Mouse (Mus musculus): Measurements from ENCODE around the gene Pnrc2.
A peak's percentile ranks its signal among the peaks of the same experiment; 100 is the strongest.

The Pnrc2 gene

DNA sequence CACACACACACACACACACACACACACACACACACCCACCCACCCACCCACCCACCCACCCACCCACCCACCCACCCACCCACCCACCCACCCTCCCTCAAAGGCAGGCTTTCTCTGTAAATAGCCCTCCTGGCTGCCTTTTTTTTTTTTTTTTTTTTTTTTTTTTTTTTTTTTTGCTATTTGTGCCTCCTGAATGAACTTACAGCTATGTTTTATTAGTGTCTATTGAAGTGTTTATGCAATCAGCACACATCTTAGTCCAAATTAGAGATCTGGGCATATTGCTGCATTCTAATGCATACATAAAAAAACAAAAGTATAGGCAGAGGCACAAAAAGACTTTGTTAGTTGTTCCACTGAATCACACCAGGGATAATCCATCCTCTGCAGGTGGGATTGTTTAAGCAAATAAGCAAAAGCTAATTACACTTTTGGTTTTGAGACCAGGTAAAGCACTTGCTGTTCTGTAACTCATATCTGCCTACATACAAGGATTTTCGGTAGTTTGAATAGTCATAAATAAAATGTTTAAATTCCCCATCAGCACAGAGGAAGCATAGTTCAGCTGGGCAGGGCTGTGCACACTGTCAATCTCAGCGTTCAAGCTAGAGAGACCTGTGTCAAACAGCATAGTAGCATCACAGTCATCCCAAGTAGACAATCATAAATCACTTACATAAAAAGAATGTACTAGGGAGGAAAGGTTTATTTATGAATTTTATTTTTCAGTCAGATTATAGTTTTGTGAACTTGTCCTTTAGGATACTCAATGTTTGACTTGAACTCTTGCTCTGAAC, 3.2 kb downstream of the Pnrc2 start:
- no peak for DNase-seq (ENCODE audit: low read depth, low spot score)

DNA sequence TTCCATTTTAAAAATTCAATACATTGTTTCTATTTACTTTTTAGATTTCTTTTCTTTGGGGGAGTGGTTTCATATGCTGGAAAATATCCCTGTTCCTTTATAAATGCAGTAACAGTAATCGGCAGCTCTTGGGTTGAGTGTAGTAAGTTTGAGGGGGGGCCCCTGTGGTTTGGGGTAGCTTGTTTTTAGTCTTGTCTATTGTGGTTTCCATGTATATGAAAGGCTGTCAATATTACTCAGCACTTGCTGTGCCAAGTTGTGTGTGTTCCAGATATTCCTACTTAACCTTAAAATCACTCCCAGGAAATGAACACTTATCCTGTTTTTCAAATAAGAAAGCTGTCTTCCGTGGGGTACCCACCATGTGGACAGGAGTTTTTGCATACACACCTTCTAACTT, 4.7 kb downstream of the Pnrc2 start:
- no peak for DNase-seq (ENCODE audit: low read depth, low spot score)

DNA sequence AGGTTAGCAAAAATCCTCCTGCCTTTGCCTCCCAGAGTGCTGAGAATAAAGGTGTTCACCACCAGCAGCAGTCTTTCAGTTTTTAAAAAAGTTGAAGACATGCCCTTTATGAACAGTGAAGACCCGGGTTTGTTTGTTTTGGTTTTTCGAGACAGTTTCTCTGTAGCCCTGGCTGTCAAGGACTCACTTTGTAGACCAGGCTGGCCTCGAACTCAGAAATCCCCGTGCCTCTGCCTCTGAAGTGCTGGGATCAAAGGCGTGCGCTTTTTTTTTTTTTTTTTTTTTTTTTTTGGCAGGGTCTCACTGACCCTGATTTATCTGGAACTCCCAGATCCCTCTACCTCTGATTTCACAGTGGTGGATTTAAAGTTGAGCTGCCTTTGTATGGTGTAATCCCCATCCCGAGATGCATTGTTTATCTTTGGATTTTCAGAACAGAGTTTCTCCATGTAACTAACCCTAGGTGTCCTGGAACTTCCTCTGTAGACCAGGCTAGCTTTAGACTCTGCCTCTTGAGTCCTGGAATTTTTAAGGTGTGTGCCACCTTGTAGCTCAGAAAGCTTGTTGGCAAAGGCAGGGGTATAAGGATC, 16.0 kb downstream of the Pnrc2 start:
- no peak for DNase-seq (ENCODE audit: low read depth, low spot score)

DNA sequence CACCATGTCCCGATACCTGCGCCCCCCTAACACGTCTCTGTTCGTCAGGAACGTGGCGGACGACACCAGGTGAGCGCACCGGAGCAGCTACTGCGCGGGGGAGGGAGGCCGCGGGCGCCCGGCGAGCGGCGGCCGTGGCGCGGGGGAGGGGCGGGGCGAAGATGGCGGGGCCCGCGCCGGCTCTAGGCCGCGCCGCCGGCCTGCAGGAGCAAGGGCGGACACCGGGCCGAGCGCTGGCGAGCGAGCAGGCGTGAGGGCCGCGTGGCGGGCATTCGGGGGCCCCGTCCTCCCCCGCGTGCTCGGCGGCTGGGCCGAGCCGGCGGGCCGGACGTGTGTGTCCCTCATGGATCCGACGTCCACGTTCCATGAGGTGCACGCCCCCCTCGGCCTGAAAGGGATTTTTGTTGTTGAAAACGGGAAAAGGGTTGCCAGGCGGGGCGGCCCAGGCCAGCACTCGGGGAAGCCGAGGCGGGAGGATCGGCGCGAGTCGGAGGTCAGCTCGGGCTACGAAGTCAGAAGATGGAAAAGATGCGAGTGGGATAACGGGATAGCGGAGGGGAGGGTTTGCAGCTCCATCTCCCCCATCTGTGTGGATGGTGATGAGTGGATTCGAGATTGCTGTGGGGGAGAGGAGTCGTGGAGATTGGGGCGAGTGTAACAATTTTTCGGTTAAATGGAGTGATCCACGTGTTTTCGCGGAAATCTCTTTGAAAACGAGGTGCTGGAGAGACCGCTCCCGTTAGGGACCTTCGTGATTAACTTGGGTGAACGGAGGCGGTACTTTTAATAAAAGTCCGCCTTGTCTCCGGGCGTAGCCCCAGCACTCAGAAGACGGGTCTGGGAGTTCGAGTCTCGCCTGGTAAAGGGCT, 17.2 kb downstream of the Pnrc2 start:
- peak; percentile 65 for DNase-seq (ENCODE audit: low read depth, low spot score)

DNA sequence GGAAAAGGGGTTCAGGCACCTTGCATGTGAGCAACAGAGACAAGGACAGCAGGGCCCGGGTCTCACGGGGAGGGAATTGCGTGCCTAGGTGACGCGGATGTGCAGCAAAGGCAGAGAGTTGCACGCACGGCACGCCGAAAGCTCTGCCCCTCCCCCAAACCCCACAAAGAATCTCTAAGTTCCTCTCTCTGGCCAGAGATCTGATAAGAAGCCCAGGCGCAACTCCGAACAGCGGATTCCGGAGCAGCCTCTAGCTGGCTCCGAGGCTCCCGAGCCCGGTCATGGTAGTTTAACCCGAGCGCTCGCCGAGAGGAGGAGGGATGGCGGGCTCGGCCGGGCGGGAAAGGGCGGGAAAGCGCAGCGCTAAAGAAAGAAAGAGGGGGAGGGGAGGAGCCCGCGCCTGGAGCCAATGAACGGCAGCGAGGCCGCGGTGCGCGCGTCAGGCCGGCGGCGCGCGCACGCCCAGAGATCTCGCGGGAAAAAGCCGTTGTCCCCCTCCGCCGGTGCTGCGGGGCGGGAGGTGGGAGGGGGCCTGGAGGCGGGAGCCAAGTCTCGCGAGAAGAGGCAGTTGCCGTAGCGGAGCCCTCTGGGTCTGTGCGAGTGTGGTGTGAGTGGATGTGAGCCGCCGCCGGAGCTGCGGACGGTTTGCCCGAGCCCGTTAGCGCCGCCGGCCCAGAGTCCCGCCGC, 18.0 kb downstream of the Pnrc2 start, which contains the start of gene Srsf10:
Gene Srsf10 (plus strand): TSS at position 212 of the 687 bp plus-strand sequence.
- DNase-seq (ENCODE audit: low read depth, low spot score) = peak; percentile 99

DNA sequence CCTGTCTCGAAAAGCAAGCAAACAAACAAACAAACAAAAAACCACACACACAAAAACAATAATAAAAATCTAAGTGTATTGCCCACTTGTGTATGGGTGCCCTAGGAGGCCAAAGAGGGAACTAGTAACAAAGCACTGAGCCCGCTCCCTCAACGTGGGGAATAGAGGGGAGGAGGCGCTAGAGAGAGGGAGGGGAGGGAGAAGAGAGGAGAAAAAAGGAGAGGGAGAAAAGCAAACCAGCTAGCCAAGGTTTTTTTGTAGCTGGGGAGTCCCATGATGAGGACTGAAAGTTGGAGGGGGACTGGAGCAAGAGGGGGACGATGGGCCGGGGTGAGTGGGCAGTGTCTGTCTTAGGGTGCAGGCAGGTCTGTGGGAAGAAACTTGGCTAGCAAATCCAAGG, 18.6 kb downstream of the Pnrc2 start:
- DNase-seq (ENCODE audit: low read depth, low spot score) = peak; percentile 60

DNA sequence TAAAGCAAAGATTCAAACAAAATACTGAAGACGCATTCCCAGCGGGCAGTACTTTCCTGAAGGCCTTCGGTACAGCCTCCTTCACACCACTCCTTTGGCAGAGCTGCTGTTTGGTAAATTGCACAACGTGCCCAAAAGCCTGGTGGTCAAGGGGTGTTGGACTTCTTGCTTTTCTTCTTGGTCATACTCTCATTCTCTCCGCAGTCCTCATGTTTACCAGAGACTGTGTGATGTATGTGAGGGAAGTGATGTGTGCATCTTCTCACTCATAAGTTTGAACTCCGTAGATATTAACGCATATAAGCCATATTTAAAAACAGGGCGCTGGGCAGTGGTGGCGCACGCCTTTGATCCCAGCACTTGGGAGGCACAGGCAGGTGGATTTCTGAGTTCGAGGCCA, 19.0 kb downstream of the Pnrc2 start:
- no peak for DNase-seq (ENCODE audit: low read depth, low spot score)

DNA sequence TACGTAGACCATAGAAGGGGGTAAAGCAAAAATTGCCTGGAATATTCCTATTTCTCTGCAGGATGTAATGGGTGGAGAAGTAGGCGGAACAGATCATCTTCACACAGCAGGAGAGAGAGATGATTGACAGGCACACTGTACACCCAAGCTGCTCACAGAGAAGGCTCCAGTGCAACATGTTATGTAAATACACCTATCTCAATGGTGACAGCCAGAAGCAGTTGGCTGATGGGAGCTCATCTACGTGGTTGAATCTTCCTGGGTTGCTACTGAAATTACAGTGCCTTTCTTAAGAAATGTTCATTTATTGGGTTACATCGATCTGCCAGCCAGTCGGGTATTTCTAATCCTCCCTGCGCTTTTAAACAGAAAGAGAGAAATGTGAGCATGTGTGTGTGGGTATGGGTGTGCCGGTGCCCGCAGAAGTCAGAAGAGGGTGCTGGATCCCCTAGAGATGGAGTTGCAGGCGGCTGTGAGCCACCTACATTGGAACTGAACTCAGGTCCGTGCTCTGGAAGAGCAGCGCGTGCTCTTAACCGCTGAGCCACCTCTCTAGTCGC, 19.6 kb downstream of the Pnrc2 start:
- DNase-seq (ENCODE audit: low read depth, low spot score) = no peak

DNA sequence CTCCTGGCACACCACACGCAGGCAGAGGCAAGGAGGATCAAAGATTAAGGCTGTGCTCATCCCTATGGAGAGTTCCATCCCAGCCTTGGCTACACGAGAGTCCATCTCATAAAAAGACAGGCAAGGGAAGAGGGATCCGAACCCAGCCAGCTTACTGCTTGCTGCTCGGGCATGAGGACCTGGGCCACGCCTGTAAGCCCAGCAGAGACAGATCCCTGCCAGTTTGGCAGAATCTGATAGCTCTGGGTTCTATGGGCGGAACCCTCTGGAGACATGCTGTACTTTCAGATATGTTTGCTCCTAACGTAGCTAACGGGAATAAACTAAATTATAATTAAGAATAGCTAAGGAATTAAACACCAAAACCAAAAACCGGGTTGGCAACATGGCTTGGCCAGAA, 21.7 kb downstream of the Pnrc2 start:
- DNase-seq (ENCODE audit: low read depth, low spot score) = no peak

DNA sequence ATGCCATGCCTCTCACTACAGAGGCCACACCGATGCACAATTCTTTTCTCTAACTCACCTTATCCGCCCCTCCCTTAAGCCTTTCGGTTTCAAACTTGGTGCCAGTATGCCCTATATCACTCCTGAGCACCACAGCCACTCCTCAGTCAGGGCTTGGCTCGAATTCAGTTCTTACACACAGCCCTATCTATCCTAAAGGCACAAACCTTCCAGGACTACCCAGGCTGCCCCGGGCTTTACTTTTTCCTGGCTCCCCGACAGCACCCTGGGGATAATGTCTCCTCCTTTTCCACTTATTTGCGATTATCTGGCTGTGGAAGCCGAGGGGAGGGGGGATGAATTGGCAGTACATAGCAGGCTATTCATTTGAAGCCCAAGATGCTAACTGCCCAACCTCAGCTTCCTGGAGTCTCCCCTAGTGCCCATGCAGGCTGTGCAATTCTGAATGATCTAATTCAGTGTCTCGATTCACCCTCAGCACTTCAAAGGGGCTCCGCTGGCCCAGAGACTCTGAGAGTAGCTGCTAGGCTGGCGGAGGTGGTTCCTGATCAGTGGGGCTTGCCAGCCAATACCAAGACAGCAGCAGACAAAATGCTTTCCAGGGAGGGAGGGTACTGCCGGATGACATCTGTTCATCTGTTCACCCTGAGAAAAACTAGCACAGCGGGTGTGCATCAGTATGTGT, 23.1 kb downstream of the Pnrc2 start:
- no peak for DNase-seq (ENCODE audit: low read depth, low spot score)

DNA sequence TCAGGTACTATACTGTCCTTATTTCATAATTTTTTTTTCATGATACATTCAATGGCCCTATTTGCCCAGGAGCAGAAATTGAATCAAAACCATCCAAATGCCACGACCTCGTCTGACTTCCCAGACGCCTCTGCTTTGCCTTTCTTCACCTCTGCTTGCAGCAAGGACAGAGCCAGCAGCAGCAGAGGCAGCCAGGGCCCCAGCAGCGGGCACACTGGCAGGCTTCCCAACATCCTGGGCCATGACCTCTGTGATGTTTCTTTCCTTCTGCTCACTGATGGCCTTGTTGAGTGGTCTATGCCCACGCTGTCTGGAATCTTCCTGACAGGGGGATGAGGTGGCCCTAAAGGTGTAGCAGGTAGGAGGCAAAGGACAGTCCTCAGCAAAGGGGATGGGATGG, 26.1 kb downstream of the Pnrc2 start:
- DNase-seq (ENCODE audit: low read depth, low spot score) = no peak

DNA sequence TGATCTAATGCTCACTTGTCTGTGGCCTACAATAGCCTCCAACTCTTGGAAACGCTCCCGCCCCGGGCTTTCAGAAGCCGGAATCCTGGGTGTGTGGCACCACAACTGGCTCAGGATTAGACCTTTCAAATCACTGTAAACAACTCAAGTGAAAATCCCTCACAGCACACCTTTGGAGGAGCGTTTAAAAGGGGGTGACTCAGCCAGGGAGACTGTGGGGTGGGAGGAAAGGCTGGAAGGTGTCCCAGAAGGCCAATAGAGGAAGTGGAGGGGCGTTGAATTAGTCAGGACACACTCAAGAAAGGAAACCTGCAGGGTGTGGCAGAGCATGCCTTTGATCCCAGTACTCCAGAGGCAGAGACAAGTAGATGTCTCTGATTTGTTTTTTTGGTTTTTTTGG, 29.2 kb downstream of the Pnrc2 start:
- DNase-seq (ENCODE audit: low read depth, low spot score) = no peak

DNA sequence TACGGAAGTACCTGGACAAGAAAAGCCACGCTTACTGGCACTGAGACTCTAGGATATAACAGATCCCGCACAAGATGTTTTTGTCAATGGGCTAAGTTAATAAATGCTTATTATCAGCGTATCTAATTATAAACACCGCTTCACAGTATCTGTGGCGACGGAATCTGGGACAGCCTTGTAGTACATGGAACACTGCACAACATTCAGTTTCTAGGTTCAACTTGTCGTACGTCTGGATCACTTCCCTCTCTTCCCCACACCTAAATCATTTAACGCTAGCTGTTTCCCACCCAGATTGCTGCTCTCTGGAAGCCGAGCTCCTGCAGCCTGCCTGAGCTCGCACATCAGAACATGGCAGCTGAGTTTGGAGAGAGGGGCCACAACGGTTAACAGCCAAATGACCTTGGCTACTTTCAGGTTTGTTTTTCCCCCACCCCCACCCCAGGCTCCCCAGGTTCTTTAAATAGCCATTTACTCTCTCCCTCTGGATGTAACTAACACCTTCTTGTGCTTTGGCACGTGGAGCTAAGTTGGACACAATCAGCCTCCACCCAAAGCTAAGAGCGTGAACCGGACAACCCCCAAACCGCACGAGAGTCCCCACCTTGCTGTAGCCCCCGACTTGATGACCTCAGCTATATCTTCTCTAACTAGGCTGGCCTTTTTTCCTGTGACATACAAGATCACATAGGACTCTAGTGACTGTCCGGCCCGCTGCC, 34.2 kb downstream of the Pnrc2 start:
- DNase-seq (ENCODE audit: low read depth, low spot score) = no peak

DNA sequence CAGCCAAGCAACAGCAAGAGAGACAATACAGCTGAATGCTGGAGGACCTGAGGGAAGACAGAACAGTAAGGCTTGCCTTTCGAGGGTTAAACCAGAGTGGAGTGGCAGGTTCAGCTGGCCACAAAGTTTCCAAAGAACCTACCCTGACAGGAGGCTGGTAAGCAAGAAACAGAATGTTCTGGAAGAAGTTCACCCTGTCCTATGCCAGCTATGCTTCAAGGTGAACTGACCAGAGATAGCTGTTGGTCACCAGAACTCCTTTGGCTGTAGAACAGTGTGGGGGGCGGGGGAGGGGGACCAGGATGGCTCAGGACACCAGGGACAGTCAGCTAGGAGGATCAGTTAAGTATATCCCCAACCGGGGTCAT, 34.7 kb downstream of the Pnrc2 start:
- no peak for DNase-seq (ENCODE audit: low read depth, low spot score)

DNA sequence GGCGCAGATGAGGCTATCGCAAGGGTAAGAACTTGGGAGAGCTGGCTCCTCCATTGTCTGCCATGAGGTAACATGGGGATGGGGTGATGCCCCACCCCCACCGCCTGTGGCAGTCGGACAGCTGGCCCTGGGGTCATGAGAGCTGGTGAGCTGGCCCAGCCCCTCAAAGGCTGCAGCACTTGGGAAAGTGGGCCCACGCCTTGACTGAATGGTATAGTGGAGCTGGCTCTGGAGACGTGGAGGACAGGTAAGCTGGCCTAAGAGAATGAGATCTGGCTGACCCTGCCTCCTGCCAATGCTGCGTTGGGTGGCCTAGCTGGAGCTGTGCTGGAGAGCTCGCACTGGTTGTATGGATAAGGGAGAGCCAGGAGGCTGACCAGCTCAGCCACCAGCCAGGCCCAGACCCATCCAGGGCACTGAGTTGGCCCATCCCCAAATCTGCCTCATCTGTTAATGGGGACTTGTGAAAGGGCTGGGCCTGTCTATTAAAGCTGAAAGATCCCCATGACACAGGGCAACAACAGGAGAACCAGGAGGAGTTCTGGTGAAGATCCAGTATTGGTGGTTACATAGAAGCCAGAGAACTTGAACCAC, 39.4 kb downstream of the Pnrc2 start:
- DNase-seq (ENCODE audit: low read depth, low spot score) = no peak

DNA sequence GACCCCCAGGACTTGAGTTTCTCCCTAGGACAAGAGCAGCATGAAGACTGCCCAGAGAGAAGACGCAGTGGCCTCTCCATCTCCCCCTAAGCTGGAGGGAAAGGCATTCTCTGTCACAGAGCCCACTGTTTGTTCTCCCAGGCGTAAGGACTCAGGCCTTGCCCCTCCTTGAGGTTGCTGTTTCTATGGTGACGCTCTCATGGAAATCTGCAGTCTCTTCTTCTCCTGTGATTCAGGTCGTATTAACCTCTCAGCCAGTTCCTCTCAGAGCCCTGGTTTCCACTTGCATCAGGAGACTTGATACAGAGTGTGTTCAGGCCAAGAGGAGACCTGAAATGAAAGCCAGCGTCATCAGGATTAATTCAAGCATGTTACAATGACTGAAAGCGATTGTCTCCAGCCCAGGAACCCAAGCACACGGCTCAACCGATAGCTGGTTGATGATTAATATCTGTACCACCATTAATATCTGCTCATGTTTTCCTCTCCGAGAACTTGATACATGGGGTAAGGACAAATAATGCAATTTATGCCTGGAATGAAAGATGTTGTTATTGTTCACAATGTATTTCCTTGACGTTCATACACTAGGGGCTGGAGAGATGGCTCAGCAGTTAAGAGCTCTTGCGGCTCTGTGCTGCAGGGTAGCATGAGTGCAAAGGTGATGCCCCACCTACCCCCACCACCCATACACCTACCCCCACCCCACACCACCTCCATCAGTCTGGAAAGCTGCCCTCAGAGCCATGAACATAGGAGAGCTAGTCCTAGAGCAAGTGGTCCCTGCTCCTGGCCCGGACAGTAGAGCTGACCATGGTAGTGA, 40.1 kb downstream of the Pnrc2 start:
- DNase-seq (ENCODE audit: low read depth, low spot score) = no peak

DNA sequence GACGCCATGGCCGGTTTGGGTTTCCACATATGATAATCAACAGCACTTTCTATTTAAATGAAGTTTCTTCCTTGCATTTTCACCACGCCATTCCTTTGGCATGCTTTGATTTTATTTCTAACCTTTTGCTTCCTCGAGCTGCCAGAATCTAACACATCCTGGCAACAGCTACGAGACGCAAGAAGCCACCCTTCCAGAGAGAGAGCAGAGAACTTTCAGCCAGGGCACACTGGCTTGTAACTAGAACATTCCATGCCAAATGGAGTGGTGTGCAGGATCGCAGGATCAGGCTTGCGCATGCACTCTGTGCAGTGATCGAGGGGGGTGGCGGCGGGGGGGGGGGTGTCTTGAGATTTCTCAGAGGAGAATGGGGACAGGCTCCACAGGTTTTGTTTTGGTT, 41.6 kb downstream of the Pnrc2 start:
- DNase-seq (ENCODE audit: low read depth, low spot score) = no peak

DNA sequence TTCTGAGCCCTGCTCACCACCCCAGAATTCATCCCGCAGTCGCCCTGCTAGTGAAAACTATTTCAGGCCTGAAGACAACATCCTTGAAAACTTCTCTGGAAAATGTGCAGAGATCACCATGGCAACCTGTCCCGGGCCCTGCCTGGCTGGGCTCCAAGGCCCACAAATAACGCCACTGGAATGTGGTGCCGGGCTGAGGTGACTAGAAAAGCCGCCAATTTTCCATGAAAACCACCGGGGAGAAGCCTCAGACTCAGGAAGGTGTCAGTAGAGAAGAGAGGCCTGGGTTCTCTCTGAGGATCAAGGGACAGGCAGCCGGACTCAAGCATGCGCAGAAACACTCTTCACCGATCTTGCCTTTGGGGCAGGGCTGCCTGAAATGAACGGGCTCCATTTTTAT, 45.2 kb downstream of the Pnrc2 start:
- peak; percentile 72 for DNase-seq (ENCODE audit: low read depth, low spot score)

DNA sequence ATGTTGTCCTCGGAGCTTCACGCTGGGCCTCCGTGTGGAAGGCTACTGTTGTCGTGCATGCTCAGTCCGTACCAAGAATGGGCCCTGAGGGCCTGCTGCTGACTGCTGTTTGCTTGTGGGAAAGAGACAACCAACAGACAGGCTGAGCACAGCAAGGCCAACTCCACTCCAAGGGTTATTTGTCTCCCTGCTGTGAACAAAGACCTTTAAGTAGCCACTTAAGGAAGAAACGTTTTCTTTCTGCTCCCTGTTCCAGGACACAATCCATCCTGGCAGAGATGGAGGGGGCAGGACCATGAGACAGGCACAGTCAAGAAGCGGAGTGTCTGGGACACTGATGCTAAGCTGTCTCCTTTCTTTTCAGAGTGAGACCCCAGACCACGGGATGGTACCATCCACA, 49.4 kb downstream of the Pnrc2 start:
- DNase-seq (ENCODE audit: low read depth, low spot score) = no peak

Data from forelimb bud, embryonic 11.5 days (tissue).